Mouse (Mus musculus): Measurements from ENCODE around the gene Agpat4. TPM values are rescaled to one million over a fixed set of nuclear protein-coding genes. Genes with fewer than 3 reads are reported as not detected.

Agpat4 gene
- polyA plus RNA-seq, 1 experiment: 7.4 TPM

DNA sequence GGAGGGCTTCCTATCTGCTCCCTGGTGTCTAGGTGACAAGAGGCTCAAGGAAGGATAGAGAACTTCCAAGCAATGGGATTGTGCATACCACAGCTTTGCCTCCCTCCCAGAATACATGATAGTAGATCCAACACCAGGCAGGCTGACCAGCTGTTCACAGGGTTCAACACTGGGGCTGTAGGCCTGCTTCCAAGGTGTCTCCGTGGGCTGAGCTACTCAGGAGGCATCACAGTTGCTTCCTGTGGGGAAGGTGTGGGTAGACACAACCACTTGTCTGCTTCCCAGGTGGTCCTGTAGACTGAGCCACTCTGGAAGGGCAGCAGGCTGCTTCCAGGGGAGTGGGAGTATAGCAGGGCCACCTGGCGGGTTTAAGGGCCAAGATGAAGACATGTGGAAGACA is 35.8 kb downstream of the Agpat4 start:
- TF ChIP-seq POLR2A (IDR thresholded peaks at IDR 0.05; ENCODE audit: low read depth, low read length) (no peak), CTCF (conservative IDR thresholded peaks at IDR 0.05; ENCODE audit: insufficient read depth, insufficient read length, low read depth, low read length) (no peak)
- no peaks in the 10 kb centered on the region for H3K27me3 ChIP-seq (replicated peaks; ENCODE audit: control insufficient read depth, insufficient read depth, low read length)

DNA sequence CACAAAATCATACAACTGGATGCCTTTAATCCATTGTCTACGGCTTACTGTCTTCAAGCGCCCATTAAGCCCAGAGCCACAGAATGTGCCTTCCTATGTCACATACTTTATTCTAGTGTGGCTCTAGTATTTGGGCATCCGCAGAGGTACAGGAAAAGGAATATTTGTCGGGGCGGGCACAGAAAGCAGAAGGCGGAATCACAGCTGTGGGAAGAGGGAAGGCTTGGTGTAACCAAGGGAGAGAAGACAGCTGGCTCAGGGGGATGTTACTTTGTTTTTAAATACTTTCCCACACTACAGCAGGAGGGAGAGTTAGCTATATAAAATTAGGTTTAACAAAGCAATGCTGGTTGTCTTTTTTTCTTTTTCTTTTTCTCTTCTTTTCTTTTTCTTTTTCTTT is 36.7 kb downstream of the Agpat4 start:
- no peaks in the 10 kb centered on the region for H3K4me1 ChIP-seq (ENCODE audit: control insufficient read depth, insufficient read depth, low read length)
- H3K27me3 ChIP-seq (replicated peaks; ENCODE audit: control insufficient read depth, insufficient read depth, low read length): no peaks in the 10 kb centered on the region
- H3K4me3 ChIP-seq (ENCODE audit: insufficient read depth, low read depth, low read length): no peak overlapping the region
- WGBS: 93% methylated on average over 6 of the region's 6 CpGs
- no peak overlapping the region for H3K27ac ChIP-seq (ENCODE audit: insufficient read depth, low read depth, low read length)
- no peak for DNase-seq
- TF ChIP-seq POLR2A (IDR thresholded peaks at IDR 0.05; ENCODE audit: low read depth, low read length) (no peak), CTCF (conservative IDR thresholded peaks at IDR 0.05; ENCODE audit: insufficient read depth, insufficient read length, low read depth, low read length) (no peak)
- H3K36me3 ChIP-seq (ENCODE audit: control insufficient read depth, insufficient read depth, low read length): no peaks in the 10 kb centered on the region

More for the DNA sequence above, 35.8 kb downstream of the Agpat4 start:
- WGBS: 86% methylated on average over 2 of the region's 2 CpGs
- H3K36me3 ChIP-seq (ENCODE audit: control insufficient read depth, insufficient read depth, low read length): no peaks in the 10 kb centered on the region
- no peak overlapping the region for H3K4me3 ChIP-seq (ENCODE audit: insufficient read depth, low read depth, low read length)
- no peak overlapping the region for H3K27ac ChIP-seq (ENCODE audit: insufficient read depth, low read depth, low read length)
- DNase-seq: no peak
- no peaks in the 10 kb centered on the region for H3K4me1 ChIP-seq (ENCODE audit: control insufficient read depth, insufficient read depth, low read length)

DNA sequence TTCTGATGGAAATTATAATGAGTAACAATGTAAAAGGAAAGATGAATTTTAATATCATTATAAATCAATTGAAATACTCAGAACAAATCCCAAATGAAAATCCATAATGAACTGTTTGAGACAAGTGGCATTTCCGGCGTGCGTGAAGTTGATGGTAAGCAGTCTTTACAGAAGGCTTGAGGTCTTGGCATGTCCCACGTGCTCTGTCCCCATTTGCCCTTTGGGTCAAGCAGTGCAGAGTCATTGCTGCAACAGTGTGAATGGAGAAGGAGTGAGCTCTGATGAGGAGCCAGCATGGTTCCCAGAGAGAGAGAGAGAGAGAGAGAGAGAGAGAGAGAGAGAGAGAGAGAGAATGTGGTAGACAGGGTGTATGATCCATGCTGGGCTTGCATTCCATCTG is 37.4 kb downstream of the Agpat4 start:
- TF ChIP-seq POLR2A (IDR thresholded peaks at IDR 0.05; ENCODE audit: low read depth, low read length) (no peak), CTCF (conservative IDR thresholded peaks at IDR 0.05; ENCODE audit: insufficient read depth, insufficient read length, low read depth, low read length) (no peak)
- Histone ChIP-seq H3K4me1 (ENCODE audit: control insufficient read depth, insufficient read depth, low read length) (no peaks in the 10 kb centered on the region), H3K4me3 (ENCODE audit: insufficient read depth, low read depth, low read length) (no peak overlapping the region), H3K36me3 (ENCODE audit: control insufficient read depth, insufficient read depth, low read length) (no peaks in the 10 kb centered on the region), H3K27me3 (replicated peaks; ENCODE audit: control insufficient read depth, insufficient read depth, low read length) (no peaks in the 10 kb centered on the region), H3K27ac (ENCODE audit: insufficient read depth, low read depth, low read length) (no peak overlapping the region)
- DNase-seq: no peak
- 85% methylated on average over 4 of the region's 4 CpGs for WGBS

DNA sequence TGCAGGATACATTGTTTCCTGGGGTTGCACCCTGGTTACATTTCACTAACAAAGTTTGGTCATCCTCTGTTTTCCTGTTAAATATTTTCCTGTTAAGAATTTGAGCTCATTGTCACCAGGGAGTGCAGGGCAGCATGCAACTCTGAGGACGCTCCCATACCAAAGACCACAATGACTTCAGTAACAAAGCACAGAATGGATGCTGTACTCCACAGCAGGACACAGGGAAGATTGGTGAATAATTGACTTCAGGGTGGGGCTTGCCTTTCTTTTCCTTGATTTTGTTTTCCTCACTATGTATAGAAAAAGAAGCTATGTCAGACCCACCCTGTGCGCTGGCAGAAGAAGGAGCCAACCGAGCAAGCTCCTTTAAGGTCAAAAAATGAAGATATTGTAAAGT is 38.2 kb downstream of the Agpat4 start:
- DNase-seq: no peak
- no peaks in the 10 kb centered on the region for H3K27me3 ChIP-seq (replicated peaks; ENCODE audit: control insufficient read depth, insufficient read depth, low read length)
- TF ChIP-seq POLR2A (IDR thresholded peaks at IDR 0.05; ENCODE audit: low read depth, low read length) (no peak), CTCF (conservative IDR thresholded peaks at IDR 0.05; ENCODE audit: insufficient read depth, insufficient read length, low read depth, low read length) (no peak)

DNA sequence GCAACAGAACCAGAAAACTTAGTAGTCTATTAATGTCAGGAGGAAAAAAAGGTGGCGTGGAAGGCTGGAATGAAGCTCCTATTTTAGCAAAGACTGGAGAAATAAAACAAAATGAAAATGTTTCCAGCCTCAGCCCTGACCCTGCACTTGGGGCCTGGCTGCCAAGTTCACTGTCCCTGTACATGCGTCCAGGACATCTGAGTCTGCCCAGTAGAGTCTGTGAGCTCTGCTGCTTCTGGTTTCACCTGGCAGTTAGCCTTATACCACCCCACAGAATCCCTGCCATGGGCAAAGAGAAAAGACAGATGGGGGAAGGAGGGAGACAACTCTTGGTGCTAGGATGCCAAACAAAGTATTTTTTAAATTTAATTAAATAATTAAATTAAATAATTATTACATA is 38.7 kb downstream of the Agpat4 start:
- 83% methylated on average over 2 of the region's 2 CpGs for whole genome bisulfite sequencing
- no peak for DNase-seq
- Histone ChIP-seq H3K27ac (ENCODE audit: insufficient read depth, low read depth, low read length) (no peak overlapping the region), H3K36me3 (ENCODE audit: control insufficient read depth, insufficient read depth, low read length) (no peaks in the 10 kb centered on the region), H3K4me1 (ENCODE audit: control insufficient read depth, insufficient read depth, low read length) (no peaks in the 10 kb centered on the region), H3K4me3 (ENCODE audit: insufficient read depth, low read depth, low read length) (no peak overlapping the region), H3K27me3 (replicated peaks; ENCODE audit: control insufficient read depth, insufficient read depth, low read length) (no peaks in the 10 kb centered on the region)
- no peak for TF ChIP-seq POLR2A (IDR thresholded peaks at IDR 0.05; ENCODE audit: low read depth, low read length)
- no peak for TF ChIP-seq CTCF (conservative IDR thresholded peaks at IDR 0.05; ENCODE audit: insufficient read depth, insufficient read length, low read depth, low read length)

More for the DNA sequence above, 38.2 kb downstream of the Agpat4 start:
- Histone ChIP-seq H3K4me3 (ENCODE audit: insufficient read depth, low read depth, low read length) (no peak overlapping the region), H3K27ac (ENCODE audit: insufficient read depth, low read depth, low read length) (no peak overlapping the region), H3K4me1 (ENCODE audit: control insufficient read depth, insufficient read depth, low read length) (no peaks in the 10 kb centered on the region), H3K36me3 (ENCODE audit: control insufficient read depth, insufficient read depth, low read length) (no peaks in the 10 kb centered on the region)
- 85% methylated on average over 3 of the region's 3 CpGs for WGBS

DNA sequence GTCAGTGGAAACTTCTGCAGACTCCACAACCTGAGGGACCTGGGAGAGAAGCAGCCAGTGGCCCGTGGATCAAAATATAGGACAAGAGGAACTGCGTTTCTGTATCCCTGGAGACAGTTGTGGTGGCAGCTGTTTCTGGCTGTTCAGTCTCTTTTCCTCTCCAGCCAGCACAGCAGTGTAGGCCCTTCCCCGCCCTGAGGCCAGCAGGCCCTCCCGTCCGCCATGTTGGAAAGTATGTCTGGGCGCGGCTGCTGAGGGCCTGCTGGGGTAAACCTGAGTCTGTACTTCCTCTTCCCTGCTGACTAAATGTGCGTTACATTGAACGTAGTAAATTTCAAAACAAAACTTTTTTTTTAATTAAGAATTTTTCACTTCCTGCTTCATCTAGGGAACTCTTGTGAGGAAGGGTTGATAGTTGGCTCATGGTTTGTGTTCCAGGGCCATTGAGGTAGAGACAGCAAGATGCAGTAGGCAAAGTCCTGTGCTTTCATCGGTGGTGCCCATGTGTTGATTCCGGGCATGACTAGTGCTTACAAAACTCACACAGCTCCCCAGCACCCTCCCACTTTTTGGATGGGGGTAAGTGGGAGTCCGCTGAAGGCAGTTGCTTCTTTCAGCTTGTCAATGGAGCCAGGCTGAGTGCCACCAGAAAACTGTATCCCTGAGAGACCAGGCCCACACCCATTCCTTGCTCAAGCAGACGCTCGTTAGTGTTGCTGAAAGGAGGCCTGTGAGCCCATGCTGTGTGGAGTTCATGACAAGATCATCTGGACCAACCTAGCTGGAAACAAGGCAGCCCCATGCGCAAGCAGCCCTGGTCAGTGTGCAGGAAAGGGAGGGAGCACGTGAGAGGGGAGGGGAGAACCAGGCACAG is 40.9 kb downstream of the Agpat4 start:
- Histone ChIP-seq H3K27ac (ENCODE audit: insufficient read depth, low read depth, low read length) (no peak overlapping the region), H3K4me3 (ENCODE audit: insufficient read depth, low read depth, low read length) (no peak overlapping the region), H3K4me1 (ENCODE audit: control insufficient read depth, insufficient read depth, low read length) (no peaks in the 10 kb centered on the region), H3K36me3 (ENCODE audit: control insufficient read depth, insufficient read depth, low read length) (no peaks in the 10 kb centered on the region), H3K27me3 (replicated peaks; ENCODE audit: control insufficient read depth, insufficient read depth, low read length) (no peaks in the 10 kb centered on the region)
- no peak for DNase-seq
- no peak for TF ChIP-seq CTCF (conservative IDR thresholded peaks at IDR 0.05; ENCODE audit: insufficient read depth, insufficient read length, low read depth, low read length)
- TF ChIP-seq POLR2A (IDR thresholded peaks at IDR 0.05; ENCODE audit: low read depth, low read length): no peak
- WGBS: 90% methylated on average over 16 of the region's 16 CpGs

DNA sequence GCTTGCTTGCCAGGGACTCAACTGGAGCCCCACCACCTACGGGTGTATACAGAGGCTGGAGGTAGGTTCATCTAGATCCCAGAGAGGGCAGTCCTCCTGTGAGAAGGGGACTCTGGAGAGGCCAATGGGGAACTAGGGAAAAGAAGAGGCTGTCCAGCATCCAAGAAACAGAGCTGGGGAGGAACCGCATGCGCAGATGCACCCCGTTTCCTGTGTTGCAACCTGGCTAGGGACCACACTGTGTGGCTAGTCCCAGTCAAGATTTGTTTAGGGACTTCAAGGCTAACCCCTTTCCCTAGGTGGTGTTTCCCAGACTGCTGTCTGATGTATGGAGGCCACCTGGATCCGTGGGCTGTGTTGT is 41.5 kb downstream of the Agpat4 start:
- WGBS: 90% methylated on average over 5 of the region's 5 CpGs
- Histone ChIP-seq H3K4me3 (ENCODE audit: insufficient read depth, low read depth, low read length) (no peak overlapping the region), H3K27me3 (replicated peaks; ENCODE audit: control insufficient read depth, insufficient read depth, low read length) (no peaks in the 10 kb centered on the region), H3K4me1 (ENCODE audit: control insufficient read depth, insufficient read depth, low read length) (no peaks in the 10 kb centered on the region), H3K36me3 (ENCODE audit: control insufficient read depth, insufficient read depth, low read length) (no peaks in the 10 kb centered on the region), H3K27ac (ENCODE audit: insufficient read depth, low read depth, low read length) (no peak overlapping the region)
- TF ChIP-seq CTCF (conservative IDR thresholded peaks at IDR 0.05; ENCODE audit: insufficient read depth, insufficient read length, low read depth, low read length) (no peak), POLR2A (IDR thresholded peaks at IDR 0.05; ENCODE audit: low read depth, low read length) (no peak)
- DNase-seq: no peak

All from kidney, adult 2 months (tissue).